Mouse (Mus musculus): Measurements from ENCODE around the gene Tcf20. TPM values are rescaled to one million over a fixed set of nuclear protein-coding genes. Genes with fewer than 3 reads are reported as not detected.

The Tcf20 gene
- total RNA-seq, 2 experiments from 2014 or later = 28.9 to 33.6 TPM

- peak overlapping the region; percentile 75 for H3K4me3 ChIP-seq
- intact Hi-C loops (cut with DNase I) = no loop called here
- H3K27ac ChIP-seq = no peak overlapping the region
- no peak for DNase-seq
- TF ChIP-seq CTCF (IDR thresholded peaks at IDR 0.05) = no peak
These were observed 499 bp downstream of the Tcf20 start for GRCm38 (mm10) chr15:82987014-82987731.

DNA sequence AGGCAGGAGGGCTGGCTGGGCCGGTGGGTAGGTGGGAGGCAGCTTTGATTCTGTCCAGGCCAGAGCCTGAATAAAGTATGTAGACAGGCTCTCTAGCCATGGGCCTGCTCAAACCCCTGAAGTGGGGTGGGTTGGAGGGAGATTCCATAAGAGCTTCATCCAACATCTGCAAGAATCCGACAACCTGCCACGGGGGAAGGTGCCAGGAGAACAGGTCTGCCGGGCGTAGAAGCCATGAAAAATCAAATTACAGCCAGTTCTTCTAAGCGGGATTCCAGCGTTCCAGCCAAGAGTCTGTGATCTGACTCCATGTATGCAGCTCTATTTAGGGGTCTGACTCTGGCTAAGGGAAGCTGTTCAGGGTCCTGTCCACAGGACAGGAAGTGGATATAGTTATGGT is 3.1 kb downstream of the Tcf20 start:
- no peak for DNase-seq
- TF ChIP-seq CTCF (IDR thresholded peaks at IDR 0.05) = no peak
- intact Hi-C loops (cut with DNase I) = no loop called here
- H3K27ac ChIP-seq = no peak overlapping the region
- no peak overlapping the region for H3K4me3 ChIP-seq

GRCm38 (mm10) chr15:82984097-82984496 is 3.6 kb downstream of the Tcf20 start:
- H3K4me3 ChIP-seq = no peak overlapping the region
- DNase-seq = no peak
- intact Hi-C loops (cut with DNase I) = no loop called here
- H3K27ac ChIP-seq = no peak overlapping the region
- TF ChIP-seq CTCF (IDR thresholded peaks at IDR 0.05) = no peak

DNA sequence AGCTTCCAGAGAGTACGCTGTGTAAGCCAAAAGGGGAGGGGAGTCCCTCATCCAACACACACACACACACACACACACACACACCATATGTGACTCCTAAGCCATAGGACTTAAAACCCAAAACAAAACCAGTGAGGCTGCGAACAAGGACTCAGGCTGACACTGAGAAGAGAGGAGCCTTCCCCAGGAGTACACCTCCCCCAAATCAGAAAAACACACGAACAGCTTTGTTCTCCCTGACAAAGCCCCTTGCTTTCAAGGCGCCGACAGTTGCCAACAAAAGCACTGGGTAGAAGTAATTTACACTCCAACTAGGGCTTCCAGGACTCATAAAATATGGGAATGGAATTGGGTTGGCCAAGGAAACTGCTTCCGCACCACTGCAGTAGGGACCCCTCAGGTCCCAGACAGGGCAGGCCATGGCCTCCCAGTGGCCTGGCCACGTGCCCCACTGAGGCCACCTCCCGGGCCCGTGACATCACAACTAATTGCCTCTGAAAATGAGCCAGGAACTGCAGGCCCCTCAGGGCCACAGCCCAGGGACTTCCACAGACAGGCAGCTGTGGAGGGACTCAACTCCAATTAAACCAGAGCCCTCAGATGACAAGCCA is 4.2 kb downstream of the Tcf20 start:
- H3K4me3 ChIP-seq = no peak overlapping the region
- no peak for TF ChIP-seq CTCF (IDR thresholded peaks at IDR 0.05)
- peak overlapping the region; percentile 31; the same call in 1 of the 2 replicates for H3K27ac ChIP-seq
- intact Hi-C loops (cut with DNase I) = no loop called here
- peak; percentile 56 for DNase-seq

GRCm38 (mm10) chr15:82982724-82983415 is 4.8 kb downstream of the Tcf20 start:
- peak overlapping the region; percentile 29 for H3K4me3 ChIP-seq
- intact Hi-C loops (cut with DNase I) = no loop called here
- TF ChIP-seq CTCF (IDR thresholded peaks at IDR 0.05) = no peak
- peak overlapping the region; percentile 16; the same call in 1 of the 2 replicates for H3K27ac ChIP-seq
- DNase-seq = peak; percentile 79

DNA sequence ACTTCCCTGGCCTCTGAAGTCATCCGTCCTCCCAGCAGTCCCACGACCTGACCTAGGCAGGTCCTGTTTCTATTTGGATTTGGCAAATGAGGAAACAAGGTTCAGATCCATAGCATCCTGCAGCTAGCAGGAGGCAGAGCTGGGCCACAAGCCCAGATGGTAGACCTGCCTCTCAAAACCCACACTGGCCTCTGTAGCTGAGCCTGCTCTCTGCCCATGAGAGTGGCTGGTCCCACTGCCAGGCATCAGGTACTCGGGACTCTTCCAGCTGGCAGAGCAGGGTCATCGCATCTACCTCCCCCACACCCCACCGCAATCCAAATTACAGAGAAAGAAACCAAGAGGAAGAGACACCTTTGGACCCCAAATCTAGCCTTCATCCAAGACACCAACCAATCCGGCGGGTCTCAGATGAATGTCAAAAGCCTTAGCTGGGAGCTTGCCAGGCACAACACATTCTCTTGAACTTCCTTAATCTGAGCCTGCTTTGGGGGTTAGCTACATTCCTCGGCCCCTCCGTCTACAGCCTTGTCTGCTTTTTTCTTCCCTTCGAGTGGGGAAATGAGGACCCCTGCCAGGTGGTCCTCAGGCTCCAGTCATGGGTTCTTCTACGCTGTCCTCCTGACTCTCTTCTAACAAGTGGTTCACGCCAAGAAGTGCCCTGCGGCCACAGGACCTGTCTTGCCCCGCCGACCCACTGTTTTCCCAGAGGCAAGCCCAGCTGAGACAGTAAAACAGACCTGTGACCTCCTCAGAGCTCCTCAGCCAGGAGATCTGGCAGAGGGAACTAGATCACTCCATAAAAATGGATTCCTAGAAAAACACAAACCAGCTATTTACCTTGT is 5.8 kb downstream of the Tcf20 start:
- H3K27ac ChIP-seq = peak overlapping the region; percentile 16; the same call in 1 of the 2 replicates
- intact Hi-C loops (cut with DNase I) = no loop called here
- no peak for TF ChIP-seq CTCF (IDR thresholded peaks at IDR 0.05)
- no peak for DNase-seq
- peak overlapping the region; percentile 13; the same call in 1 of the 2 replicates for H3K4me3 ChIP-seq

GRCm38 (mm10) chr15:82979531-82979930 is 8.1 kb downstream of the Tcf20 start:
- TF ChIP-seq CTCF (IDR thresholded peaks at IDR 0.05) = no peak
- intact Hi-C loops (cut with DNase I) = no loop called here
- no peak for DNase-seq
- H3K27ac ChIP-seq = no peak overlapping the region
- H3K4me3 ChIP-seq = no peak overlapping the region

- intact Hi-C loops (cut with DNase I) = no loop called here
- no peak for DNase-seq
- Histone ChIP-seq H3K4me3 (no peak overlapping the region), H3K27ac (no peak overlapping the region)
- no peak for TF ChIP-seq CTCF (IDR thresholded peaks at IDR 0.05)
These were observed 13.2 kb downstream of the Tcf20 start for GRCm38 (mm10) chr15:82974471-82974870.

DNA sequence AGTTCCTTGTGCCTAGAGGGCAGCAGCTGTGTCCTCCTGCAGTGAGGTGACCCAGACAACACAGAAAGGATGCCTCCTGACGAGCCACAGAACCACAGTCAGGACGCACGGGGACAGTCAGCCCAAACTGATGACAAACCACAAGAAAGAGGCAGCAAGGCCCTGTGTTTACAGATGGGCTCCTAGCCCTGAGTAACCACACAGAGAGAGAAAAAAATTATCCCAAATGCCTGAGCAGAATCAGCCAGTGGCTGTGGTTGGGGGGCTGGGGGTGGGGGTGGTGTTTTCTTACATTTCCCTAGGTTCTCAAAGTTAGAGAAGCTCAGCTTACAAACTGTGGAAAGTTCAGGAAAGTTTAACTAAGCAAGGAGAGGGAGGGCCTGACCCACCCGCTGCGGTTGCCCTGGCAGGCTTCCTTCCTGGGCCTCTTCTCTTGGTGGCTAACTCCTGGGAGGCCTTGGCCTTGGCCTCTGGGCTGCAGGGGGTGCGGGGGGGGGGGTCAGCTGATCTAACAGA is 18.4 kb downstream of the Tcf20 start:
- no peak for DNase-seq
- no peak for TF ChIP-seq CTCF (IDR thresholded peaks at IDR 0.05)
- no peak overlapping the region for H3K27ac ChIP-seq
- no peak overlapping the region for H3K4me3 ChIP-seq
- intact Hi-C loops (cut with DNase I) = no loop called here

GRCm38 (mm10) chr15:82968449-82968848 is 19.2 kb downstream of the Tcf20 start:
- DNase-seq = no peak
- TF ChIP-seq CTCF (IDR thresholded peaks at IDR 0.05) = no peak
- intact Hi-C loops (cut with DNase I) = no loop called here
- H3K27ac ChIP-seq = no peak overlapping the region
- H3K4me3 ChIP-seq = peak overlapping the region; percentile 30; the same call in 1 of the 2 replicates

GRCm38 (mm10) chr15:82967947-82968346 is 19.7 kb downstream of the Tcf20 start:
- intact Hi-C loops (cut with DNase I) = no loop called here
- no peak overlapping the region for H3K4me3 ChIP-seq
- TF ChIP-seq CTCF (IDR thresholded peaks at IDR 0.05) = no peak
- DNase-seq = no peak
- H3K27ac ChIP-seq = no peak overlapping the region

DNA sequence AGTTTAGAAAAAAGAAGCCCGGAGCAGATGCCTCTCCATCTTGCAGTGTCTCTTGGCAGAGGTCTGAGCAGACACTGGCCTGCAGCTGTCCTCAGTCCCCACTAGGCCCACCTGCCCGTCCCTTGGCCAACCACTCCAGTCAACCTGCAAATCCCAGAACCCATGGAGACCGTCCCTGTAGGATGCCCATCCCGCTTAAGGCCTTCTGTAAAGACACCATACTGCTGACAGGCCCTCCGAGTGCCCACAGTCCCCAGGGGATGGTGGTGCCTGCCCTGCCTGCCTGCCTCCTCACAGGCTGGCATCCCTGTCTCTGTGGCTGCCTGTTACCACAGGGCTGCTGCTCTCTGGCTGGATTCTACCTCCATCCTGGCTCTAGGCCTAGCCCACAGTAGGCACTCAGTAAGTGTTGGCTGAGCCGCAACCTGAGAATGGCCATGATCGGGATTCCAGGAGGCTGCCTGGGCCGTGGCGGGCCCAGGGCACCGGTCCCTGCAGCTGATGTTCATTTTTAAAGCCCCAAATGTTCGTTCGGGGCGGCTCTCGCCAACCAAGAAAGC is 23.3 kb downstream of the Tcf20 start:
- no peak for DNase-seq
- no peak overlapping the region for H3K27ac ChIP-seq
- intact Hi-C loops (cut with DNase I) = no loop called here

More for the DNA sequence above, 23.3 kb downstream of the Tcf20 start:
- H3K4me3 ChIP-seq = peak overlapping the region; percentile 62; the same call in 1 of the 2 replicates
- no peak for TF ChIP-seq CTCF (IDR thresholded peaks at IDR 0.05)

Data from gastrocnemius, adult 2 months (tissue).